Mouse (Mus musculus) megakaryocyte, embryonic 14.5 days (primary cell): ENCODE measurements around the gene Itfg2. TPM values are rescaled to one million over a fixed set of nuclear protein-coding genes. Genes with fewer than 3 reads are reported as not detected.
"Not testable (repeated sequence)": the region's sequence is repeated elsewhere in the genome, so short reads cannot be mapped to it uniquely, and the experiment has no call there.

Experiments
- H3K27me3 ChIP-seq: replicated peaks from 2 replicates; pipeline ENCODE3; 2012; ENCODE audit warnings: inconsistent platforms
- H3K36me3 ChIP-seq: replicated peaks from 2 replicates; pipeline ENCODE3; 2012; ENCODE audit warnings: low read length, inconsistent platforms, mixed read lengths
- H3K4me1 ChIP-seq: 2 replicates; pipeline ENCODE4 v1.6.1; 2012; ENCODE audit warnings: inconsistent platforms
- H3K4me3 ChIP-seq: replicated peaks from 2 replicates; pipeline ENCODE3; 2012; ENCODE audit warnings: moderate library complexity, mild to moderate bottlenecking, inconsistent platforms
- H3K9me3 ChIP-seq: 2 replicates; pipeline ENCODE4 v1.6.1; 2012; ENCODE audit warnings: inconsistent platforms
- FLI1 ChIP-seq: IDR thresholded peaks from 2 replicates; pipeline ENCODE4 v1.6.1; 2012; ENCODE audit warnings: low read length, inconsistent platforms, mixed read lengths
- GATA1 ChIP-seq: IDR thresholded peaks from 3 replicates; pipeline ENCODE4 v1.6.1; 2012; ENCODE audit warnings: mixed read lengths, low read length, inconsistent platforms, borderline replicate concordance
- polyA plus RNA-seq: library from polyadenylated mRNA; stranded (reverse); fragments of >175 nt; gene quantifications from 2 replicates; pipeline ENCODE4 v1.2.3, GENCODE M21; 2012; ENCODE audit warnings: low replicate concordance; ENCODE audit not compliant: insufficient read depth

The Itfg2 gene
- polyA plus RNA-seq, 1 experiment, result 10.0 TPM

GRCm38 (mm10) chr6:128390683-128391082 lies 34.0 kb downstream of the Itfg2 start:
- Histone ChIP-seq H3K9me3 (no peaks in the 10 kb centered on the region), H3K36me3 (no peaks in the 10 kb centered on the region), H3K4me3 (no peak overlapping the region), H3K4me1 (no peaks in the 10 kb centered on the region), H3K27me3 (peaks cover 28% of the 10 kb centered on the region)
- TF ChIP-seq FLI1, result no peak
- no peak for TF ChIP-seq GATA1

DNA sequence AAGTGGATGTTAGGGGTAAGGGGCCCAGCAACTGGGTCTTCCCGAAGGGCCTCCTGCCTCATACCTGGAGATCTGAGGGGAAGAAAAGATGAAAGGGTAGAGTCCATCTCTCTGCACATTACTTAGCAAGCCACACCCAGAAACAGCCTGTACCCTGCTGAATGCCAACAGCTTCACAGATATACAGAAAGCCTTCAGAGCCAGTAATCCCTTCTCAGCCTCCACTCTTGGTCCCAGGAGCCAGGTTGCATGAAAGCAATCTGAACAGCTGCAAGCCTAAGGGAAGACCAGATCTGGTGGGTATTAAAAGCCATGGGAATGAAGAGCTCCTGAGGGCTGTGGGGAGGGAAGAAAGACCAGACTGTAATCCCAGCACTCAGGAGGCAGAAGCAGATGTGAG lies 35.5 kb downstream of the Itfg2 start:
- H3K36me3 ChIP-seq, result no peaks in the 10 kb centered on the region
- no peaks in the 10 kb centered on the region for H3K9me3 ChIP-seq
- no peaks in the 10 kb centered on the region for H3K4me1 ChIP-seq
- TF ChIP-seq FLI1, result no peak
- no peak for TF ChIP-seq GATA1
- H3K27me3 ChIP-seq, result peaks cover 32% of the 10 kb centered on the region
- H3K4me3 ChIP-seq, result no peak overlapping the region

GRCm38 (mm10) chr6:128385026-128385425 lies 39.7 kb downstream of the Itfg2 start:
- Histone ChIP-seq H3K27me3 (peaks cover 44% of the 10 kb centered on the region), H3K4me1 (peaks cover 7% of the 10 kb centered on the region), H3K36me3 (no peaks in the 10 kb centered on the region), H3K9me3 (no peaks in the 10 kb centered on the region), H3K4me3 (no peak overlapping the region)
- TF ChIP-seq GATA1 (no peak), FLI1 (no peak)

GRCm38 (mm10) chr6:128383752-128384151 lies 41.0 kb downstream of the Itfg2 start:
- no peak for TF ChIP-seq GATA1
- TF ChIP-seq FLI1, result no peak
- Histone ChIP-seq H3K4me3 (no peak overlapping the region), H3K4me1 (peaks cover 14% of the 10 kb centered on the region), H3K36me3 (no peaks in the 10 kb centered on the region), H3K27me3 (peaks cover 42% of the 10 kb centered on the region), H3K9me3 (no peaks in the 10 kb centered on the region)

GRCm38 (mm10) chr6:128381254-128381653 lies 43.5 kb downstream of the Itfg2 start:
- H3K4me3 ChIP-seq, result no peak overlapping the region
- H3K9me3 ChIP-seq, result no peaks in the 10 kb centered on the region
- H3K36me3 ChIP-seq, result peaks cover 6% of the 10 kb centered on the region
- peaks cover 14% of the 10 kb centered on the region for H3K4me1 ChIP-seq
- H3K27me3 ChIP-seq, result peaks cover 36% of the 10 kb centered on the region
- TF ChIP-seq FLI1, result no peak
- no peak for TF ChIP-seq GATA1

GRCm38 (mm10) chr6:128380594-128381167 lies 44.0 kb downstream of the Itfg2 start:
- H3K36me3 ChIP-seq, result not testable (repeated sequence)

DNA sequence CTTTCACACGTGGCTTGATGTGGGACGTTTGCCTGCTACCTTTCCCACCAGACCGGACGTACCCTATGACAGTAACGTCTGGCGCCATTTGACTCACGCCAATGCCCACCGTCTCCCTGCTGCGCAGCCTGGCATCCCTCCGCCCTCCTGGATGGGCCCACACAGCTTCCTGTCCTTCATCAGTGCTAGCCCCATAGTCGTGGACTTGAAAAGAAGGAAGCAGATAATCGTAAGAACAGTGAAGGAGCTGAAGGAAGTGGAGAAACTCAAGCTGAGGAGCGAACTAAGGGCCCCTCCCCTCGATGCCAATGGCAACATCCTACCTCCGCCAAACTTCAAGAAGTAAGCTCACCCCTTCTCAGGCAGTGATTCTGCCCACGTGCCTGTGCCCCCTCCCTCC lies 45.1 kb downstream of the Itfg2 start:
- Histone ChIP-seq H3K27me3 (peaks cover 25% of the 10 kb centered on the region), H3K4me1 (peaks cover 14% of the 10 kb centered on the region), H3K4me3 (no peak overlapping the region), H3K36me3 (peaks cover 15% of the 10 kb centered on the region), H3K9me3 (no peaks in the 10 kb centered on the region)
- no peak for TF ChIP-seq FLI1
- TF ChIP-seq GATA1, result no peak

More at GRCm38 (mm10) chr6:128380594-128381167, 44.0 kb downstream of the Itfg2 start:
- Histone ChIP-seq H3K27me3 (peaks cover 32% of the 10 kb centered on the region), H3K4me1 (peaks cover 14% of the 10 kb centered on the region)
- not testable (repeated sequence) for H3K9me3 ChIP-seq, H3K4me3 ChIP-seq

DNA sequence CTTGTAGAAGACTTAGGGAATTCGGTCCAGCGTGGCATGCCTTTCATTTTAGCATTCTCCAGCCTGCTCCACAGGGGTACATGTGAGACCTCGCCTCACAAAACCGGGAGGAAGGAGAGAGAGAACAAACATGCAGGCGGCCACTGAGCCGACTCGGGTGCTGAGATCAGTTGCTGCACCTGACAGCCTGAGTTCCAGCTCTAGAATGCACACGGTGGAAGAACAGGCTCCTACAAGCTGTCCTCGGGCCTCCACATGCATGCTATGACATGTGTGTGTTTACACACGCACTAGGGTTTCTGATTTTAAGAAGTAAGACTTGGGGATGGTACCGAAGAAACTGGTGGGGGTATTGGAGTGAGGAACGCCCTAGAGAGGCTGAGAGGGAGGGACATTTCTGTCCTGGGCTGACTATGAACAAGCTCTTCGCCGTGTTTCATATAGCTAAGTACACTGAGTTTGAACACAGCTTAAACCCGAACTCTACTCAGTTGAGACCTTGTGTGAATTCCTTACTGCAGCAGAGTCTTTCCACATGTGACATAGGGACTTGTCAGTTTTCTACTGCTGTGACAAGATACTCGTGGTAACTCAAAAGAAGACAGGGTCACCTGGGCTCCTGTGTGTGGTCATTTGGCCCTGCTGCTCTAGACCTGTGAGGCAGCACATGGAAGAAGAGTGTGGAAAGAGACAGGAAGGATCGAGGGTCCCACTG lies 48.2 kb downstream of the Itfg2 start:
- H3K9me3 ChIP-seq, result no peaks in the 10 kb centered on the region
- no peak overlapping the region for H3K4me3 ChIP-seq
- TF ChIP-seq FLI1 (no peak), GATA1 (no peak)
- peaks cover 46% of the 10 kb centered on the region for H3K36me3 ChIP-seq
- peaks cover 19% of the 10 kb centered on the region for H3K4me1 ChIP-seq
- H3K27me3 ChIP-seq, result peaks cover 7% of the 10 kb centered on the region

DNA sequence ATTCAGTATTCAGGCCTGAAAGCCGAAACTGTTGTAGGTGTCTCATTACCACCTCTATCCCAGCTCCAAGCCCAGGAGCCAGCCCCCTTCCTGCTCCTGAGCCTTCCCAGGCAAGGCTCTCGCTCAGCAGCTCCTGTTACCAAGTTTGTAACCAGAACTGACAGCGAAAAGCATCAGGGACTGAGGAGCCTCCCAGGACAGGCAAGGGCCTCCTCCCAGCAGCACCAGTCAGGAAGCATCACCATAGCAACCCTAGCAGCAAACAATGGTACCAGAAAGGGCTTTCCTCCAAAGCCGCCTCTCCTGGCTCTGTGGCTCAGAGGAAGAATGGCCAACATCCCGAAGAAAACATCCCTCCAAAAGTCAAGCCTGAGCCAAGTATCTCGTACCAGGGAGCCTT lies 49.5 kb downstream of the Itfg2 start, which contains the start of the genes Tex52 and Gm44596:
Gene Tex52, plus strand, starts transcription at position 265 of the 400 bp plus-strand sequence.
Gene Gm44596, plus strand, starts transcription at position 312 of the 400 bp plus-strand sequence.
- peaks cover 13% of the 10 kb centered on the region for H3K4me1 ChIP-seq
- H3K36me3 ChIP-seq, result peaks cover 59% of the 10 kb centered on the region
- no peak within 1 kb of the TSS for H3K4me3 ChIP-seq
- TF ChIP-seq GATA1 (no peak), FLI1 (no peak)
- H3K27me3 ChIP-seq, result peaks cover 5% of the 10 kb centered on the region
- no peaks in the 10 kb centered on the region for H3K9me3 ChIP-seq

GRCm38 (mm10) chr6:128370040-128370439 lies 54.7 kb downstream of the Itfg2 start:
- H3K27me3 ChIP-seq, result no peaks in the 10 kb centered on the region
- peaks cover 17% of the 10 kb centered on the region for H3K4me1 ChIP-seq
- TF ChIP-seq GATA1 (no peak), FLI1 (no peak)
- peaks cover 97% of the 10 kb centered on the region for H3K36me3 ChIP-seq
- H3K9me3 ChIP-seq, result no peaks in the 10 kb centered on the region
- H3K4me3 ChIP-seq, result no peak overlapping the region

- Histone ChIP-seq H3K27me3 (no peaks in the 10 kb centered on the region), H3K4me3 (no peak overlapping the region), H3K36me3 (peaks cover 62% of the 10 kb centered on the region), H3K4me1 (peaks cover 32% of the 10 kb centered on the region), H3K9me3 (no peaks in the 10 kb centered on the region)
- no peak for TF ChIP-seq FLI1
- no peak for TF ChIP-seq GATA1
Measured at GRCm38 (mm10) chr6:128366466-128366865, 58.3 kb downstream of the Itfg2 start.
